Mouse (Mus musculus): ENCODE measurements around the gene Fosb. TPM values are rescaled to one million over a fixed set of nuclear protein-coding genes. Genes with fewer than 3 reads are reported as not detected.

Fosb gene
- total RNA-seq, 2 experiments from 2014 or later: 0.22 to 0.59 TPM

GRCm38 (mm10) chr7:19265928-19266822, 43.7 kb downstream of the Fosb start:
- Histone ChIP-seq H3K4me3 (peak overlapping the region; percentile 30), H3K27ac (peak overlapping the region; percentile 93)
- intact Hi-C loops (cut with DNase I): no loop called here
- TF ChIP-seq CTCF (IDR thresholded peaks at IDR 0.05): no peak
- DNase-seq: peak; percentile 66

- DNase-seq: peak; percentile 60
- no peak for TF ChIP-seq CTCF (IDR thresholded peaks at IDR 0.05)
- intact Hi-C loops (cut with DNase I): no loop called here
- Histone ChIP-seq H3K4me3 (peak overlapping the region; percentile 21; the same call in 1 of the 2 replicates), H3K27ac (peak overlapping the region; percentile 93)
Measured at GRCm38 (mm10) chr7:19265147-19265546, 44.7 kb downstream of the Fosb start.

GRCm38 (mm10) chr7:19258336-19258735, 51.5 kb downstream of the Fosb start:
- no peak for TF ChIP-seq CTCF (IDR thresholded peaks at IDR 0.05)
- DNase-seq: no peak
- no peak overlapping the region for H3K4me3 ChIP-seq
- intact Hi-C loops (cut with DNase I): no loop called here
- H3K27ac ChIP-seq: peak overlapping the region; percentile 46; the same call in 1 of the 2 replicates

GRCm38 (mm10) chr7:19257390-19258022, 52.3 kb downstream of the Fosb start:
- Histone ChIP-seq H3K4me3 (no peak overlapping the region), H3K27ac (peak overlapping the region; percentile 46; the same call in 1 of the 2 replicates)
- DNase-seq: peak; percentile 76
- intact Hi-C loops (cut with DNase I): no loop called here
- TF ChIP-seq CTCF (IDR thresholded peaks at IDR 0.05): no peak

GRCm38 (mm10) chr7:19256567-19256966, 53.3 kb downstream of the Fosb start:
- DNase-seq: no peak
- intact Hi-C loops (cut with DNase I): no loop called here
- no peak for TF ChIP-seq CTCF (IDR thresholded peaks at IDR 0.05)

GRCm38 (mm10) chr7:19255395-19255794, 54.5 kb downstream of the Fosb start:
- Histone ChIP-seq H3K27ac (no peak overlapping the region), H3K4me3 (no peak overlapping the region)
- no peak for DNase-seq
- TF ChIP-seq CTCF (IDR thresholded peaks at IDR 0.05): no peak
- intact Hi-C loops (cut with DNase I): no loop called here

More at GRCm38 (mm10) chr7:19256567-19256966, 53.3 kb downstream of the Fosb start:
- no peak overlapping the region for H3K4me3 ChIP-seq
- no peak overlapping the region for H3K27ac ChIP-seq

GRCm38 (mm10) chr7:19253437-19253836, 56.4 kb downstream of the Fosb start:
- DNase-seq: no peak
- no peak for TF ChIP-seq CTCF (IDR thresholded peaks at IDR 0.05)
- intact Hi-C loops (cut with DNase I): no loop called here
- Histone ChIP-seq H3K4me3 (no peak overlapping the region), H3K27ac (peak overlapping the region; percentile 71)

Other genes starting within 250 kb of the Fosb start
- gene Dmwd, start 233.8 kb downstream of the Fosb start, total RNA-seq (2021): 10 to 100 TPM; 31.9 to 32.1 TPM
- gene Dmpk, start 226.2 kb downstream of the Fosb start, total RNA-seq (2021): 100 to 1,000 TPM; 265 to 336 TPM
- gene Six5, start 215.5 kb downstream of the Fosb start, total RNA-seq (2021): 1 to 10 TPM in 1 of 2 experiments, under 1 TPM in 1; 0.89 to 2.3 TPM
- not detected for gene Gm4969, start 191.7 kb downstream of the Fosb start, total RNA-seq (2021)
- 1 to 10 TPM; 2.3 to 3.0 TPM for gene Fbxo46, start 190.2 kb downstream of the Fosb start, total RNA-seq (2021)
- 1 to 10 TPM; 2.0 TPM for gene Qpctl, start 160.8 kb downstream of the Fosb start, total RNA-seq (2021)
- 10 to 100 TPM; 49.7 to 58.0 TPM for gene Snrpd2, start 160.3 kb downstream of the Fosb start, total RNA-seq (2021)
- not detected for gene Gipr, start 143.9 kb downstream of the Fosb start, total RNA-seq (2021)
- 10 to 100 TPM in 1 of 2 experiments, 1 to 10 TPM in 1; 9.5 to 10.5 TPM for gene Eml2, start 133.6 kb downstream of the Fosb start, total RNA-seq (2021)
- 1 to 10 TPM; 1.9 to 2.9 TPM for gene Gpr4, start 97.5 kb downstream of the Fosb start, total RNA-seq (2021)
- 10 to 100 TPM; 41.9 to 52.4 TPM for gene Opa3, start 81.7 kb downstream of the Fosb start, total RNA-seq (2021)
- 10 to 100 TPM; 13.6 to 17.3 TPM for gene Vasp, start 38.2 kb downstream of the Fosb start, total RNA-seq (2021)
- gene Ppm1n, start 30.0 kb downstream of the Fosb start, total RNA-seq (2021): under 1 TPM in 1 of 2 experiments, not detected in 1; 0.74 TPM
- gene Rtn2, start 27.4 kb downstream of the Fosb start, total RNA-seq (2021): 1,000 to 10,000 TPM in 1 of 2 experiments, 100 to 1,000 TPM in 1; 987 to 1,150 TPM
- 10 to 100 TPM; 28.1 to 30.4 TPM for gene Ercc1, start 34.7 kb upstream of the Fosb start, total RNA-seq (2021)
- 10 to 100 TPM; 11.4 to 11.5 TPM for gene Cd3eap, start 49.4 kb upstream of the Fosb start, total RNA-seq (2021)
- 1 to 10 TPM; 2.1 to 4.9 TPM for gene Ppp1r13l, start 49.7 kb upstream of the Fosb start, total RNA-seq (2021)
- gene Ercc2, start 72.0 kb upstream of the Fosb start, total RNA-seq (2021): 10 to 100 TPM in 1 of 2 experiments, 1 to 10 TPM in 1; 8.5 to 10.7 TPM
- under 1 TPM; 0.18 to 0.39 TPM for gene Klc3, start 94.1 kb upstream of the Fosb start, total RNA-seq (2021)
- over 10,000 TPM; 32,173 to 47,719 TPM for gene Ckm, start 94.7 kb upstream of the Fosb start, total RNA-seq (2021)
- 10 to 100 TPM; 17.1 to 17.9 TPM for gene Mark4, start 148.8 kb upstream of the Fosb start, total RNA-seq (2021)
- gene Exoc3l2, start 153.3 kb upstream of the Fosb start, total RNA-seq (2021): under 1 TPM; 0.41 to 0.73 TPM
- gene Bloc1s3, start 198.3 kb upstream of the Fosb start, total RNA-seq (2021): 1 to 10 TPM; 1.7 to 2.1 TPM
- 1 to 10 TPM; 6.2 to 9.9 TPM for gene Trappc6a, start 198.3 kb upstream of the Fosb start, total RNA-seq (2021)
- not detected for gene Nkpd1, start 207.8 kb upstream of the Fosb start, total RNA-seq (2021)

Data from gastrocnemius, adult 2 months (tissue).